Mouse (Mus musculus) liver, embryonic 14.5 days (tissue): ENCODE data around the gene Cnih3. TPM values are rescaled to one million over a fixed set of nuclear protein-coding genes. Genes with fewer than 3 reads are reported as not detected.

Source experiments
- ATAC-seq: fragments of 200-750 bp; cut with Nextera tagmentation; 2 replicates; pipeline ENCODE4 v1.8.0; 2017; ENCODE audit warnings: moderate number of reproducible peaks, mild to moderate bottlenecking, moderate library complexity; ENCODE audit not compliant: insufficient read depth
- DNase-seq, 3 experiments: peaks; one replicate each; pipeline ENCODE4 v3.0.0-alpha.2; 2012 to 2013; ENCODE audit warnings: low read depth in 3 of 3, low spot score in 3 of 3
- H3K27ac ChIP-seq: fragments of 300-500 bp; sonication (generic); 2 replicates; pipeline ENCODE4 v1.5.1; 2014; ENCODE audit warnings: moderate library complexity, mild to moderate bottlenecking, control low read depth, inconsistent platforms
- H3K27me3 ChIP-seq: fragments of 300-500 bp; sonication (generic); 2 replicates; pipeline ENCODE4 v1.6.1; 2014; ENCODE audit warnings: mild to moderate bottlenecking, low read length, moderate library complexity; ENCODE audit not compliant: control insufficient read depth, insufficient read depth
- H3K36me3 ChIP-seq: fragments of 300-500 bp; sonication (generic); replicated peaks from 2 replicates; pipeline ENCODE4 v1.6.1; 2014; ENCODE audit warnings: low read depth; ENCODE audit not compliant: control insufficient read depth, insufficient read depth
- H3K4me1 ChIP-seq, 2 experiments: fragments of 200-500 bp in 1 of 2; fragments of 300-500 bp in 1 of 2; sonication (generic) in 1 of 2; replicated peaks; 2 replicates each; pipeline ENCODE4 v1.6.1; 2012 to 2014; ENCODE audit warnings: antibody characterized with exemption in 1 of 2, inconsistent platforms in 1 of 2, low read length in 1 of 2; ENCODE audit not compliant: control insufficient read depth in 2 of 2, insufficient read depth in 2 of 2
- H3K4me2 ChIP-seq: fragments of 300-500 bp; sonication (generic); 2 replicates; pipeline ENCODE4 v1.6.1; 2014; ENCODE audit warnings: low read depth, mild to moderate bottlenecking, control low read depth, moderate library complexity
- H3K4me3 ChIP-seq, 2 experiments: fragments of 200-500 bp in 1 of 2; fragments of 300-500 bp in 1 of 2; sonication (generic) in 1 of 2; 2 replicates each; pipeline ENCODE4 v1.5.1; 2012 to 2014; ENCODE audit warnings: low read depth in 2 of 2, low read length in 2 of 2, mild to moderate bottlenecking in 2 of 2, control low read depth in 1 of 2, inconsistent platforms in 1 of 2, moderate library complexity in 1 of 2; ENCODE audit not compliant: insufficient read depth in 1 of 2
- H3K9ac ChIP-seq: fragments of 300-500 bp; sonication (generic); replicated peaks from 2 replicates; pipeline ENCODE4 v1.6.1; 2014; ENCODE audit warnings: mild to moderate bottlenecking, control low read depth, moderate library complexity
- H3K9me3 ChIP-seq: fragments of 300-500 bp; sonication (generic); 2 replicates; pipeline ENCODE4 v1.6.1; 2016; ENCODE audit warnings: low read length, mixed read lengths; ENCODE audit not compliant: control insufficient read depth
- CTCF ChIP-seq: IDR thresholded peaks from 2 replicates; pipeline ENCODE4 v1.5.1; 2016; ENCODE audit warnings: antibody characterized with exemption, low read depth, control low read depth
- EP300 ChIP-seq: IDR thresholded peaks from 2 replicates; pipeline ENCODE4 v1.6.1; 2016; ENCODE audit warnings: antibody characterized with exemption, low read depth
- WGBS: fragments of 180-500 bp; shearing (Covaris S2); extraction: QIAGEN DNeasy Blood & Tissue Kit; methylation state at CpG from one replicate; pipeline ENCODE4 v1.1.7; 2014; ENCODE audit not compliant: insufficient replicate concordance; 5-methylcytosine and 5-hydroxymethylcytosine counted together
- polyA plus RNA-seq, 2 experiments: library from polyadenylated mRNA; depleted of rRNA in 1 of 2; stranded (reverse) in 1 of 2; unstranded in 1 of 2; fragments of >200 nt; fragmentation: Nextera tagmentation in 1 of 2; extraction: Ambion mirVana in 1 of 2; gene quantifications; 2 replicates each; pipeline versions ENCODE4 v1.2.1 to v1.2.3; 2012 to 2014

Cnih3 gene
- polyA plus RNA-seq, 2 experiments, result 0.02 TPM; not detected in 1

DNA sequence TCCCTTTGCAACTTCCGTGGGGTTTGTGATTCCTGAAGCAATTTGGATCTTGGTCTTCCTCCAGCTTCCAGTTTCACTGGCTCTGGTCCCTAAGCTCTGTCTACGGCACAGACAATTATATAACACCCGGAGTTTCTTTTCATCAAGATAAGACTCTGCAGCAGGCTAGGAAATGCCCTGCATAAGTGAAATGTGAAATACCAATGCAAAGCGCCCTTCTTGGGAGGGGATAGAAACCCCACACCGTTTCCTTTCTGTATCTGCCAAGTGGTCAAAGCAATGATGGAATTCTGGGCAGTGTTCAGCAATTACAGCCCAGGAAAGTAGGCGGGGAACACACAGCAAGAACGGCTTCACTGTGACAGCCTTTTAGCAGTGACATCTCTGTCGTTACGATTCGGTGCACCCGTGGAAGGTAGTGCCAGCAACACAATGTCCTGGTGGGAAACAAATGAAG, 67.7 kb downstream of the Cnih3 start:
- no peak for DNase-seq
- no peak for TF ChIP-seq EP300
- TF ChIP-seq CTCF, result no peak
- H3K4me1 ChIP-seq, result no peaks in the 10 kb centered on the region
- H3K4me3 ChIP-seq, result no peak overlapping the region
- H3K9ac ChIP-seq, result no peak overlapping the region
- no peak for ATAC-seq
- no peaks in the 10 kb centered on the region for H3K36me3 ChIP-seq
- H3K4me2 ChIP-seq, result no peak overlapping the region
- H3K27ac ChIP-seq, result no peak overlapping the region
- no peaks in the 10 kb centered on the region for H3K9me3 ChIP-seq
- no peaks in the 10 kb centered on the region; the same call in 1 of the 2 replicates for H3K27me3 ChIP-seq
- WGBS, result 55% methylated on average over 11 of the region's 11 CpGs

- Histone ChIP-seq H3K4me3 (no peak overlapping the region), H3K4me2 (no peak overlapping the region), H3K27me3 (no peaks in the 10 kb centered on the region; the same call in 1 of the 2 replicates), H3K9me3 (no peaks in the 10 kb centered on the region), H3K4me1 (no peaks in the 10 kb centered on the region), H3K36me3 (no peaks in the 10 kb centered on the region), H3K27ac (no peak overlapping the region), H3K9ac (no peak overlapping the region)
- ATAC-seq, result no peak
- WGBS, result 67% methylated on average over 6 of the region's 6 CpGs
- no peak for TF ChIP-seq CTCF
- TF ChIP-seq EP300, result no peak
- DNase-seq, result no peak
Measured at GRCm38 (mm10) chr1:181422796-181423195, 70.4 kb downstream of the Cnih3 start.

DNA sequence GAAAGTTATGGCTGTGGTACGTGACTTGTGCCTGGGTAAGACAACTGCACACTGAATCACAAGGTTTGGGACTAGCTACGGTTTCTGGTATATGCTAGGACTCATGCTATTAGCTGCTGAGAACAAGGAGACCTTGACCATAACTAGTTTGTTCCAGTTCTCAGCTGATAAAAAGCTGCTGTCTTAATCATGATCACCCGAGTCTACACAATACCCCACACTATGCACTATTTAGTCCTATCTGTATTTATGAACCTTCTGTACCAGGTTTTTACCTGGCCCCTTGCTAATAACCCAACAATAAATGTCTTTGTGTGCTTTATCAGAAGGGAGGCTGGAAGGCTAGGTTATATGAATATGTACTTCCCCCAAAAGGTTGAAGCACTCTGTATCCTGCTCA, 72.5 kb downstream of the Cnih3 start:
- TF ChIP-seq CTCF, result no peak
- no peak for TF ChIP-seq EP300
- H3K9ac ChIP-seq, result no peak overlapping the region
- no peaks in the 10 kb centered on the region; the same call in 1 of the 2 replicates for H3K27me3 ChIP-seq
- H3K36me3 ChIP-seq, result no peaks in the 10 kb centered on the region
- WGBS, result 58% methylated on average over 3 of the region's 3 CpGs
- no peaks in the 10 kb centered on the region for H3K4me1 ChIP-seq
- DNase-seq (no peak), ATAC-seq (no peak)
- H3K27ac ChIP-seq, result no peak overlapping the region
- H3K9me3 ChIP-seq, result no peaks in the 10 kb centered on the region
- H3K4me2 ChIP-seq, result no peak overlapping the region
- H3K4me3 ChIP-seq, result no peak overlapping the region

- WGBS, result 49% methylated on average over 3 of the region's 3 CpGs
- Histone ChIP-seq H3K4me2 (no peak overlapping the region), H3K9ac (no peak overlapping the region), H3K27me3 (no peaks in the 10 kb centered on the region; the same call in 1 of the 2 replicates), H3K27ac (no peak overlapping the region), H3K9me3 (no peaks in the 10 kb centered on the region), H3K4me1 (no peaks in the 10 kb centered on the region), H3K4me3 (no peak overlapping the region), H3K36me3 (no peaks in the 10 kb centered on the region)
- no peak for TF ChIP-seq CTCF
- TF ChIP-seq EP300, result no peak
- DNase-seq (no peak), ATAC-seq (no peak)
Measured at GRCm38 (mm10) chr1:181425388-181425787, 73.0 kb downstream of the Cnih3 start.

- ATAC-seq (no peak), DNase-seq (no peak)
- H3K4me1 ChIP-seq, result no peaks in the 10 kb centered on the region
- no peak for TF ChIP-seq EP300
- no peak for TF ChIP-seq CTCF
- no peaks in the 10 kb centered on the region for H3K9me3 ChIP-seq
- H3K4me3 ChIP-seq, result no peak overlapping the region
- H3K9ac ChIP-seq, result no peak overlapping the region
- no peaks in the 10 kb centered on the region for H3K36me3 ChIP-seq
- H3K4me2 ChIP-seq, result no peak overlapping the region
- no peaks in the 10 kb centered on the region; the same call in 1 of the 2 replicates for H3K27me3 ChIP-seq
- no peak overlapping the region for H3K27ac ChIP-seq
- WGBS, result 64% methylated on average over 5 of the region's 5 CpGs
Measured at GRCm38 (mm10) chr1:181426406-181426805, 74.0 kb downstream of the Cnih3 start.
